Mouse (Mus musculus): Measurements from ENCODE around the gene Hoxc5. TPM values are rescaled to one million over a fixed set of nuclear protein-coding genes. Genes with fewer than 3 reads are reported as not detected.

Hoxc5 gene
- polyA plus RNA-seq (2012; fragmentation: generic; extraction: Trizol): 1.6 TPM
- long read RNA-seq, experiment 1: 0 reads
- long read RNA-seq, experiment 2: 0 reads

GRCm38 (mm10) chr15:102967312-102967510 lies at the start of gene Hoxc5:
Gene Hoxc5, plus strand, starts transcription at chr15:102967443.
- TF ChIP-seq USF1 (IDR thresholded peaks at IDR 0.05; ENCODE audit: low read depth) (no peak), MAX (IDR thresholded peaks at IDR 0.05) (no peak), FOSL1 (IDR thresholded peaks at IDR 0.05; ENCODE audit: insufficient read depth, low read length, poor library complexity, severe bottlenecking) (no peak), CEBPB (IDR thresholded peaks at IDR 0.05; ENCODE audit: low read depth) (no peak), MYOG (IDR thresholded peaks at IDR 0.05; ENCODE audit: control insufficient read depth, extremely low read depth, insufficient read length) (no peak), MYOD1 (IDR thresholded peaks at IDR 0.05; ENCODE audit: control insufficient read depth, insufficient read length, low read depth) (no peak), CTCF (IDR thresholded peaks at IDR 0.05; ENCODE audit: control insufficient read depth, insufficient read depth, insufficient read length) (no peak)
- H3K27me3 ChIP-seq (ENCODE audit: control insufficient read depth, insufficient read depth, insufficient read length): no peaks in the 10 kb centered on the region

GRCm38 (mm10) chr15:102917972-102918572 lies 49.2 kb upstream of the Hoxc5 start:
- TF ChIP-seq MYOD1 (IDR thresholded peaks at IDR 0.05; ENCODE audit: control insufficient read depth, insufficient read length, low read depth) (no peak), USF1 (IDR thresholded peaks at IDR 0.05; ENCODE audit: low read depth) (no peak), CEBPB (IDR thresholded peaks at IDR 0.05; ENCODE audit: low read depth) (no peak), CTCF (IDR thresholded peaks at IDR 0.05; ENCODE audit: control insufficient read depth, insufficient read depth, insufficient read length) (no peak), MYOG (IDR thresholded peaks at IDR 0.05; ENCODE audit: control insufficient read depth, extremely low read depth, insufficient read length) (no peak), MAX (IDR thresholded peaks at IDR 0.05) (no peak)
- H3K79me3 ChIP-seq (ENCODE audit: low read depth): no peaks in the 10 kb centered on the region
- H3K79me2 ChIP-seq (ENCODE audit: control insufficient read depth, insufficient read depth): no peaks in the 10 kb centered on the region
- H3ac ChIP-seq (ENCODE audit: control insufficient read depth, insufficient read length, low read depth): no peak overlapping the region
- H3K36me3 ChIP-seq (ENCODE audit: control insufficient read depth, insufficient read depth): no peaks in the 10 kb centered on the region
- H3K27me3 ChIP-seq (ENCODE audit: control insufficient read depth, insufficient read depth, insufficient read length): peaks cover 23% of the 10 kb centered on the region
- H3K4me3 ChIP-seq (ENCODE audit: insufficient read depth, poor library complexity, severe bottlenecking): no peak overlapping the region

More at GRCm38 (mm10) chr15:102967312-102967510, at the start of gene Hoxc5:
- Histone ChIP-seq H3K79me2 (ENCODE audit: control insufficient read depth, insufficient read depth) (peaks cover 99% of the 10 kb centered on the region), H3K4me3 (ENCODE audit: insufficient read depth, poor library complexity, severe bottlenecking) (peak within 1 kb of the TSS; percentile 71), H3K36me3 (ENCODE audit: control insufficient read depth, insufficient read depth) (peaks cover 3% of the 10 kb centered on the region), H3ac (ENCODE audit: control insufficient read depth, insufficient read length, low read depth) (peak within 1 kb of the TSS; percentile 92), H3K79me3 (ENCODE audit: low read depth) (peaks cover 80% of the 10 kb centered on the region)

DNA sequence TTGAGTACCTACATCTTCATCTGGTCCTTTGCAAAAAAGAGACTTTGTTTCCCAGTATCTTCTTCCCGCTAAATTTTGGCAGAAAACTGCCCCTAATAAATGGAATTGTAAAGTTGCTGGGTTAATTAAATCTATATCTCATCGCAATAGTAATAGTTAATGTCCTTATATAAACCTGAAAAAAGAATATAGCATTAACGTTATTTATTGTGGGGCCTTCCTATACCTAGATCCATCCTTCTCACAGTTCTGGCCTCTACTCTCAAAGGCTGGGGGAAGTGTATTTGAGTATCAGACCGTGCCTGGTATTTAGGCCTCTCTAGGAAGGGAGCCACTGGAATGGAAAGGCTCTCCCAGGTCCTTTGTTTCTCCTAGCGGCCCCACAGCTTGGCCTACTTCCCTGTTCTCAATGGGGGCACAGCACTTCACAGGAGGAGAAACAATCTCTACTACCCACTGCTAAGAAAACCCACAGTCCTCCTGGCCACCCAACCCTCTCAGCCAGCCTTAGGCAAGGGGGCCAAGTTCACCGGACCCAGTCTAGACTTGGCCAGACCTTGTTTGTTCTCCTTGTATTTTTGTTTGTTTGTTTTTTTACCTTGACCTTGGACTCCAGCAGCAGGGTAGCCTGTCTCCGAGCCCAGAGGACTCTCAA lies 48.5 kb upstream of the Hoxc5 start:
- peaks cover 20% of the 10 kb centered on the region for H3K27me3 ChIP-seq (ENCODE audit: control insufficient read depth, insufficient read depth, insufficient read length)
- TF ChIP-seq USF1 (IDR thresholded peaks at IDR 0.05; ENCODE audit: low read depth): no peak
- TF ChIP-seq FOSL1 (IDR thresholded peaks at IDR 0.05; ENCODE audit: insufficient read depth, low read length, poor library complexity, severe bottlenecking): no peak
- no peak for TF ChIP-seq MAX (IDR thresholded peaks at IDR 0.05)
- no peak for TF ChIP-seq CEBPB (IDR thresholded peaks at IDR 0.05; ENCODE audit: low read depth)
- no peak for TF ChIP-seq MYOG (IDR thresholded peaks at IDR 0.05; ENCODE audit: control insufficient read depth, extremely low read depth, insufficient read length)
- TF ChIP-seq CTCF (IDR thresholded peaks at IDR 0.05; ENCODE audit: control insufficient read depth, insufficient read depth, insufficient read length): no peak
- TF ChIP-seq MYOD1 (IDR thresholded peaks at IDR 0.05; ENCODE audit: control insufficient read depth, insufficient read length, low read depth): no peak
- H3K79me3 ChIP-seq (ENCODE audit: low read depth): no peaks in the 10 kb centered on the region

GRCm38 (mm10) chr15:102919336-102920180 lies 47.7 kb upstream of the Hoxc5 start:
- no peaks in the 10 kb centered on the region for H3K79me2 ChIP-seq (ENCODE audit: control insufficient read depth, insufficient read depth)
- no peaks in the 10 kb centered on the region for H3K79me3 ChIP-seq (ENCODE audit: low read depth)
- H3K36me3 ChIP-seq (ENCODE audit: control insufficient read depth, insufficient read depth): no peaks in the 10 kb centered on the region
- H3K27me3 ChIP-seq (ENCODE audit: control insufficient read depth, insufficient read depth, insufficient read length): peaks cover 15% of the 10 kb centered on the region
- H3K4me3 ChIP-seq (ENCODE audit: insufficient read depth, poor library complexity, severe bottlenecking): peak overlapping the region; percentile 28
- H3ac ChIP-seq (ENCODE audit: control insufficient read depth, insufficient read length, low read depth): no peak overlapping the region
- no peak for TF ChIP-seq USF1 (IDR thresholded peaks at IDR 0.05; ENCODE audit: low read depth)
- no peak for TF ChIP-seq MYOD1 (IDR thresholded peaks at IDR 0.05; ENCODE audit: control insufficient read depth, insufficient read length, low read depth)
- TF ChIP-seq FOSL1 (IDR thresholded peaks at IDR 0.05; ENCODE audit: insufficient read depth, low read length, poor library complexity, severe bottlenecking): no peak
- TF ChIP-seq MAX (IDR thresholded peaks at IDR 0.05): no peak
- no peak for TF ChIP-seq CEBPB (IDR thresholded peaks at IDR 0.05; ENCODE audit: low read depth)
- TF ChIP-seq MYOG (IDR thresholded peaks at IDR 0.05; ENCODE audit: control insufficient read depth, extremely low read depth, insufficient read length): no peak
- no peak for TF ChIP-seq CTCF (IDR thresholded peaks at IDR 0.05; ENCODE audit: control insufficient read depth, insufficient read depth, insufficient read length)

More for the DNA sequence above, 48.5 kb upstream of the Hoxc5 start:
- no peak overlapping the region for H3K4me3 ChIP-seq (ENCODE audit: insufficient read depth, poor library complexity, severe bottlenecking)
- H3ac ChIP-seq (ENCODE audit: control insufficient read depth, insufficient read length, low read depth): no peak overlapping the region
- no peaks in the 10 kb centered on the region for H3K79me2 ChIP-seq (ENCODE audit: control insufficient read depth, insufficient read depth)
- H3K36me3 ChIP-seq (ENCODE audit: control insufficient read depth, insufficient read depth): no peaks in the 10 kb centered on the region

GRCm38 (mm10) chr15:102920619-102921018 lies 46.6 kb upstream of the Hoxc5 start:
- peak; percentile 99 for TF ChIP-seq USF1 (IDR thresholded peaks at IDR 0.05; ENCODE audit: low read depth)
- no peak for TF ChIP-seq CEBPB (IDR thresholded peaks at IDR 0.05; ENCODE audit: low read depth)
- TF ChIP-seq MAX (IDR thresholded peaks at IDR 0.05): peak; percentile 87
- TF ChIP-seq FOSL1 (IDR thresholded peaks at IDR 0.05; ENCODE audit: insufficient read depth, low read length, poor library complexity, severe bottlenecking): no peak
- TF ChIP-seq MYOG (IDR thresholded peaks at IDR 0.05; ENCODE audit: control insufficient read depth, extremely low read depth, insufficient read length): no peak
- TF ChIP-seq MYOD1 (IDR thresholded peaks at IDR 0.05; ENCODE audit: control insufficient read depth, insufficient read length, low read depth): no peak
- no peak for TF ChIP-seq CTCF (IDR thresholded peaks at IDR 0.05; ENCODE audit: control insufficient read depth, insufficient read depth, insufficient read length)
- Histone ChIP-seq H3K79me3 (ENCODE audit: low read depth) (no peaks in the 10 kb centered on the region), H3ac (ENCODE audit: control insufficient read depth, insufficient read length, low read depth) (peak overlapping the region; percentile 56), H3K36me3 (ENCODE audit: control insufficient read depth, insufficient read depth) (no peaks in the 10 kb centered on the region), H3K4me3 (ENCODE audit: insufficient read depth, poor library complexity, severe bottlenecking) (peak overlapping the region; percentile 38), H3K27me3 (ENCODE audit: control insufficient read depth, insufficient read depth, insufficient read length) (peaks cover 15% of the 10 kb centered on the region), H3K79me2 (ENCODE audit: control insufficient read depth, insufficient read depth) (no peaks in the 10 kb centered on the region)

Data from C2C12 (cell line).